Mouse (Mus musculus): ENCODE results near the gene Nln. TPM values are rescaled to one million over a fixed set of nuclear protein-coding genes. Genes with fewer than 3 reads are reported as not detected.

Nln gene
- total and polyA plus RNA-seq, 2 experiments from 2014 or later = 60.2 to 91.3 TPM

DNA sequence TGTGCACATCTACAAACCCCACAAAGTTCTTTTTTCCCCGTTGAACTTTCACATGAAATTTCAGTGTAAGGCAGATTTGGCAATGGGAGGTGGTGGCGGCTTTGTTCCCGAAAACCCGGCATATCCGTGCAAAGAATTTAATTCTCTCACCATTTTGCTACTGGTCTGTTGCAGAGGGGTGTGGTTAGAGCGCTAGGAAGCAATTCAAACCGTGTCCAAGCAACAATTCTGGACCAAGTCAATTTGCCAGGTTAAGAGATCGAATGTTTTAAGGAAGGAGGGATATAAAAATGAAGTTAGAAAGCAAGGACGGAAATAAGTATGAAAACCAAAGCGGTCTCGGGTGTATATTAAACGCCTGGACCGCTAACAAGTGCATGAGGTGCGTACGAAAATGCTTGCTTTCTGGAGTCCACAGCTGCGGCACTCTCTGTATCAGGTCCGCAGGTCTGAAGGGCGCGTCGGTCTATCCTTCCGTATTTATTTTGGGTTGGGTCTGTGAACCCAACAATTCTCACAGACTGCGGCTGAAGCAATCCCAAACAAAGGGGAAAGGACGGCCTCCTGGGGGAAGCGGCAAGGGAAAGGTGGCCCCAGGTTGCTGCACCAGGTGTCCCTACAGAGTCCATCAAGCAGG lies 645 bp downstream of the Nln start:
- Histone ChIP-seq H3K27me3 (ENCODE audit: insufficient read depth, low read length) (no peaks in the 10 kb centered on the region), H3K9me3 (ENCODE audit: low read length) (0 out of 2 replicates have a peak, but pooled peaks cover 3% of the 10 kb centered on the region), H3K27ac (ENCODE audit: low read depth, low read length) (peak overlapping the region; percentile 93), H3K4me2 (ENCODE audit: low read depth, low read length, poor library complexity, severe bottlenecking) (peak overlapping the region; percentile 86), H3K36me3 (ENCODE audit: insufficient read depth, low read length) (no peaks in the 10 kb centered on the region), H3K4me1 (ENCODE audit: insufficient read depth, low read length) (peaks cover 9% of the 10 kb centered on the region; the same call in 1 of the 2 replicates), H3K4me3 (ENCODE audit: low read depth, low read length) (peak overlapping the region; percentile 88), H3K9ac (replicated peaks; ENCODE audit: low read length, poor library complexity, severe bottlenecking) (peak overlapping the region; percentile 97)
- TF ChIP-seq CTCF (IDR thresholded peaks at IDR 0.05) = no peak
- peak; percentile 46 for DNase-seq (ENCODE audit: low spot score)
- whole genome bisulfite sequencing = under 1% methylated on average over 24 of the region's 24 CpGs
- peak; percentile 12; the same call in 1 of the 2 replicates for ATAC-seq (ENCODE audit: low FRiP score)

DNA sequence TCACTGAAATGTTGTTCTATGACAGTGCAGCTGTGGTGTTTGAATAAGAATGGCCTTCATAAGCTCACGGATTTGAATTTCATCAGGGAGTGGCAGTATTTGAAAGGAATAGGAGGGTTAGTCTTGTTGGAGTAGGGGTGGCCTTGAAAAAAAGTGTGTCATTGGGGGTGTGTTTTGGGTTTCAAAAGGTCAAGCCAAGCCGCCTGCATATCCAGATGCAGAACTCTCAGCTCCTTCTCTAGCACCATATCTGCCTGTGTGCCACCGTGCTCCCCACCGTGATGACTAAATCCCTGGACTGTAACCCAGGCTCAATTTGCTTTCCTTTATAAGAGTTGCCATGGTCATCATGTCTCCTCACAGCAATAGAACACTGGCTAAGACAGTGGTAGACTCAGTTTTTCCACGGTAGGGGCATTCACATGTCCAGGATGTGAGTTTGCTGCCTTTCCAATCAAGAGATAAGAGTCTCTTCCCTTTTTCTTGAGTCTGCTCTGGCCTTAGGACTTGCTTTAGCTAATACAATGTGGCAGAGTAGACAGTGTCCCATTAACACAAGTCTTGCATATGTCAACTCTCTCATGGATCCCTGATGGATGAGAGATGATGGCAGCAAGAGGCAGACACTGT lies 7.7 kb downstream of the Nln start:
- ATAC-seq (ENCODE audit: low FRiP score) (no peak), DNase-seq (ENCODE audit: low spot score) (no peak)
- no peak overlapping the region for H3K4me3 ChIP-seq (ENCODE audit: low read depth, low read length)
- H3K4me1 ChIP-seq (ENCODE audit: insufficient read depth, low read length) = no peaks in the 10 kb centered on the region
- H3K36me3 ChIP-seq (ENCODE audit: insufficient read depth, low read length) = no peaks in the 10 kb centered on the region
- no peak overlapping the region for H3K4me2 ChIP-seq (ENCODE audit: low read depth, low read length, poor library complexity, severe bottlenecking)
- no peak overlapping the region for H3K9ac ChIP-seq (replicated peaks; ENCODE audit: low read length, poor library complexity, severe bottlenecking)
- no peaks in the 10 kb centered on the region for H3K27me3 ChIP-seq (ENCODE audit: insufficient read depth, low read length)
- 0 out of 2 replicates have a peak, but pooled peaks cover 3% of the 10 kb centered on the region for H3K9me3 ChIP-seq (ENCODE audit: low read length)
- no peak overlapping the region for H3K27ac ChIP-seq (ENCODE audit: low read depth, low read length)
- 86% methylated on average over 5 of the region's 5 CpGs for WGBS
- no peak for TF ChIP-seq CTCF (IDR thresholded peaks at IDR 0.05)

DNA sequence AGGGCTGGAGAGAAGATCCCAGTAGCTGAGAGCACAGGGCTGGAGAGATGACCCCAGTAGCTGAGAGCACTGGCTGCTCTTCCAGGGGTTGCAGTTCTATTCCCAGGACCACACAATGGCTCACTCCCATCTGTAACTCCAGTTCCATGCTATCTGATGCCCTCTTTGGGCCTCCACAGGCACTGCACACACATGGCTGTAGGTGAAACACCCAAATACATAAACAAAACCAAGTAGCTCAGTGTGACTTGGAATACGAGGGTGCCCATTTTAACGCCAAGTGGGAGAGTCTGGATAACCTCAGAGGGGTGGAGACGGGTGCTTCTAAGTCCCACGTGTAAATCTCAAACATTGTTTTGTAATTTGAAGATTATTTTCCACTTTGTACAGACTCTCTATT lies 9.0 kb downstream of the Nln start:
- DNase-seq (ENCODE audit: low spot score) (no peak), ATAC-seq (ENCODE audit: low FRiP score) (no peak)
- H3K27ac ChIP-seq (ENCODE audit: low read depth, low read length) = no peak overlapping the region
- 92% methylated on average over 4 of the region's 4 CpGs for WGBS
- H3K36me3 ChIP-seq (ENCODE audit: insufficient read depth, low read length) = no peaks in the 10 kb centered on the region
- no peaks in the 10 kb centered on the region for H3K4me1 ChIP-seq (ENCODE audit: insufficient read depth, low read length)
- H3K27me3 ChIP-seq (ENCODE audit: insufficient read depth, low read length) = no peaks in the 10 kb centered on the region
- no peak overlapping the region for H3K4me2 ChIP-seq (ENCODE audit: low read depth, low read length, poor library complexity, severe bottlenecking)
- 0 out of 2 replicates have a peak, but pooled peaks cover 3% of the 10 kb centered on the region for H3K9me3 ChIP-seq (ENCODE audit: low read length)
- TF ChIP-seq CTCF (IDR thresholded peaks at IDR 0.05) = no peak; the same call in 1 of the 2 replicates
- H3K9ac ChIP-seq (replicated peaks; ENCODE audit: low read length, poor library complexity, severe bottlenecking) = no peak overlapping the region
- no peak overlapping the region for H3K4me3 ChIP-seq (ENCODE audit: low read depth, low read length)

DNA sequence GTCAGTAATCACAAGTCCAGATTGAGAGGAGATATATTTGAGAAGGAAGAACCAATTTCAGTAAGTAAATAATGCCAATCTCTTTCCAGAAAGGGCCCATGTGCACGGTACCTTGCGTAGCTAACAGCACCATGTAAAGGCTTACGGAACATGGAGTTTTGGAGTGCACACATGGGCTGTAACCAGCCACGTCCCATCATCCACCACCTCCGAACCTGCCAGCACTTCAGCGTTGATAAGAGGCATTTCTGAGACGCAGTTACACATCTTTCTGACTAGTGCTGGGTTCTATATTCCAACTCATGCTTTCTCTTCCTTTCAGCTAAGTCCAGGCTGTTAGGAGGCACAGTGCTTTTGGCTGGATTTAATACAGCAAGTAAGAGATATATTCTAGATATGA lies 12.2 kb downstream of the Nln start:
- 97% methylated on average over 7 of the region's 7 CpGs for WGBS
- no peak overlapping the region for H3K4me3 ChIP-seq (ENCODE audit: low read depth, low read length)

DNA sequence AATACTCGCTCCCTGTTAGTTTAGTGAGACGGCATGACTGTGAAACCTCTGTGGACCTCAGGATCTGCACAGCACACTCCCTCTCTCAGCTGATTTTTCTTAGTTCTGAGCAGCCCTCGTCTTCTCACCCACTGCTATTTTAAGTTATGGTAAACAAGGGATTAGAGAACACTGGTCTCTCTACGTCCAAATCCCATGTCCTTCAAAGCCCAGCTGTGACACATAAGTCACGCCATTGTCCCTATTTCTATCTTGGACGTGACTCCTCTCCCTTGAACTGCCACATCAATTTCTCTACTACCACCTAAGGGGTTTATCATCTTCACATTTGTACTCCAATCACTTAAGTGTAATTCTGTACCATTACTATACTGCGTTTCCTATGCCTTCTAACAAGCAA lies 13.5 kb downstream of the Nln start:
- Histone ChIP-seq H3K9ac (replicated peaks; ENCODE audit: low read length, poor library complexity, severe bottlenecking) (no peak overlapping the region), H3K36me3 (ENCODE audit: insufficient read depth, low read length) (peaks cover 11% of the 10 kb centered on the region; the same call in 1 of the 2 replicates), H3K4me3 (ENCODE audit: low read depth, low read length) (no peak overlapping the region), H3K9me3 (ENCODE audit: low read length) (no peaks in the 10 kb centered on the region), H3K4me1 (ENCODE audit: insufficient read depth, low read length) (no peaks in the 10 kb centered on the region), H3K4me2 (ENCODE audit: low read depth, low read length, poor library complexity, severe bottlenecking) (no peak overlapping the region), H3K27ac (ENCODE audit: low read depth, low read length) (no peak overlapping the region), H3K27me3 (ENCODE audit: insufficient read depth, low read length) (no peaks in the 10 kb centered on the region)
- ATAC-seq (ENCODE audit: low FRiP score) = no peak
- no peak for TF ChIP-seq CTCF (IDR thresholded peaks at IDR 0.05)
- WGBS = 42% methylated on average over 7 of the region's 7 CpGs
- DNase-seq (ENCODE audit: low spot score) = no peak

More for the DNA sequence above, 12.2 kb downstream of the Nln start:
- no peak for DNase-seq (ENCODE audit: low spot score)
- no peak for ATAC-seq (ENCODE audit: low FRiP score)
- Histone ChIP-seq H3K9ac (replicated peaks; ENCODE audit: low read length, poor library complexity, severe bottlenecking) (no peak overlapping the region), H3K4me1 (ENCODE audit: insufficient read depth, low read length) (no peaks in the 10 kb centered on the region), H3K36me3 (ENCODE audit: insufficient read depth, low read length) (peaks cover 11% of the 10 kb centered on the region; the same call in 1 of the 2 replicates), H3K27ac (ENCODE audit: low read depth, low read length) (no peak overlapping the region), H3K27me3 (ENCODE audit: insufficient read depth, low read length) (no peaks in the 10 kb centered on the region), H3K4me2 (ENCODE audit: low read depth, low read length, poor library complexity, severe bottlenecking) (no peak overlapping the region), H3K9me3 (ENCODE audit: low read length) (no peaks in the 10 kb centered on the region)
- no peak for TF ChIP-seq CTCF (IDR thresholded peaks at IDR 0.05)
